Mouse (Mus musculus): ENCODE results near the gene Fam207a. TPM values are rescaled to one million over a fixed set of nuclear protein-coding genes. Genes with fewer than 3 reads are reported as not detected.

Gene Fam207a
- total RNA-seq, 1 experiment: 33.6 TPM

GRCm38 (mm10) chr10:77536727-77537126 lies 21.1 kb upstream of the Fam207a start:
- no peaks in the 10 kb centered on the region for H3K9me3 ChIP-seq (ENCODE audit: control insufficient read depth, insufficient read depth, low read depth, low read length)

GRCm38 (mm10) chr10:77532020-77532413 lies 16.4 kb upstream of the Fam207a start:
- no peak overlapping the region for H3K9ac ChIP-seq (ENCODE audit: insufficient read depth, low read depth, low read length, poor library complexity, severe bottlenecking)
- no peaks in the 10 kb centered on the region for H3K36me3 ChIP-seq (ENCODE audit: control insufficient read depth, insufficient read depth, low read length, poor library complexity, severe bottlenecking)
- no peak for DNase-seq (ENCODE audit: low read depth, low spot score)
- in situ Hi-C loops (cut with MboI; ENCODE audit: low sequenced_read_pairs in 2 of 2, unreplicated experiment in 2 of 2): no loop called here
- no peaks in the 10 kb centered on the region for H3K9me3 ChIP-seq (ENCODE audit: control insufficient read depth, insufficient read depth, low read depth, low read length)
- H3K4me3 ChIP-seq (ENCODE audit: insufficient read depth in 1 of 2, low read depth in 1 of 2, low read length in 2 of 2, poor library complexity in 1 of 2, severe bottlenecking in 1 of 2): no peak overlapping the region
- H3K4me1 ChIP-seq (ENCODE audit: control insufficient read depth in 2 of 2, insufficient read depth in 2 of 2, low read length in 2 of 2, poor library complexity in 1 of 2): no peaks in the 10 kb centered on the region
- TF ChIP-seq CHD2 (IDR thresholded peaks at IDR 0.05; ENCODE audit: low read depth, low read length) (no peak), MAFK (IDR thresholded peaks at IDR 0.05; ENCODE audit: insufficient read depth, low read depth, low read length) (no peak), ZC3H11A (IDR thresholded peaks at IDR 0.05; ENCODE audit: borderline replicate concordance, low read depth, low read length) (no peak), ZNF384 (IDR thresholded peaks at IDR 0.05; ENCODE audit: low read depth, low read length) (no peak), HCFC1 (IDR thresholded peaks at IDR 0.05; ENCODE audit: borderline replicate concordance, insufficient read depth, low read length) (no peak)
- no peak overlapping the region for H3K27ac ChIP-seq (ENCODE audit: insufficient read depth, low read depth, low read length, poor library complexity, severe bottlenecking)

More at GRCm38 (mm10) chr10:77536727-77537126, 21.1 kb upstream of the Fam207a start:
- DNase-seq (ENCODE audit: low read depth, low spot score): no peak
- H3K36me3 ChIP-seq (ENCODE audit: control insufficient read depth, insufficient read depth, low read length, poor library complexity, severe bottlenecking): no peaks in the 10 kb centered on the region
- H3K9ac ChIP-seq (ENCODE audit: insufficient read depth, low read depth, low read length, poor library complexity, severe bottlenecking): no peak overlapping the region
- H3K27ac ChIP-seq (ENCODE audit: insufficient read depth, low read depth, low read length, poor library complexity, severe bottlenecking): no peak overlapping the region
- H3K4me3 ChIP-seq (ENCODE audit: insufficient read depth in 1 of 2, low read depth in 1 of 2, low read length in 2 of 2, poor library complexity in 1 of 2, severe bottlenecking in 1 of 2): no peak overlapping the region
- no peaks in the 10 kb centered on the region for H3K4me1 ChIP-seq (ENCODE audit: control insufficient read depth in 2 of 2, insufficient read depth in 2 of 2, low read length in 2 of 2, poor library complexity in 1 of 2)
- in situ Hi-C loops (cut with MboI; ENCODE audit: low sequenced_read_pairs in 2 of 2, unreplicated experiment in 2 of 2): no loop called here
- TF ChIP-seq MAFK (IDR thresholded peaks at IDR 0.05; ENCODE audit: insufficient read depth, low read depth, low read length) (no peak), ZNF384 (IDR thresholded peaks at IDR 0.05; ENCODE audit: low read depth, low read length) (no peak), CHD2 (IDR thresholded peaks at IDR 0.05; ENCODE audit: low read depth, low read length) (no peak), ZC3H11A (IDR thresholded peaks at IDR 0.05; ENCODE audit: borderline replicate concordance, low read depth, low read length) (no peak), HCFC1 (IDR thresholded peaks at IDR 0.05; ENCODE audit: borderline replicate concordance, insufficient read depth, low read length) (no peak)

- TF ChIP-seq ZC3H11A (IDR thresholded peaks at IDR 0.05; ENCODE audit: borderline replicate concordance, low read depth, low read length) (no peak), MAFK (IDR thresholded peaks at IDR 0.05; ENCODE audit: insufficient read depth, low read depth, low read length) (no peak)
- no peak for DNase-seq (ENCODE audit: low read depth, low spot score)
- in situ Hi-C loops (cut with MboI; ENCODE audit: low sequenced_read_pairs in 2 of 2, unreplicated experiment in 2 of 2): no loop called here
Measured at GRCm38 (mm10) chr10:77531026-77532019, 15.7 kb upstream of the Fam207a start.

GRCm38 (mm10) chr10:77530140-77530539 lies 14.6 kb upstream of the Fam207a start, which contains the start of gene Itgb2:
Gene Itgb2, plus strand, starts transcription at chr10:77530252.
- in situ Hi-C loops (cut with MboI; ENCODE audit: low sequenced_read_pairs in 2 of 2, unreplicated experiment in 2 of 2): no loop called here
- Histone ChIP-seq H3K9ac (ENCODE audit: insufficient read depth, low read depth, low read length, poor library complexity, severe bottlenecking) (no peak within 1 kb of the TSS), H3K4me1 (ENCODE audit: control insufficient read depth in 2 of 2, insufficient read depth in 2 of 2, low read length in 2 of 2, poor library complexity in 1 of 2) (no peaks in the 10 kb centered on the region), H3K27ac (ENCODE audit: insufficient read depth, low read depth, low read length, poor library complexity, severe bottlenecking) (no peak within 1 kb of the TSS), H3K9me3 (ENCODE audit: control insufficient read depth, insufficient read depth, low read depth, low read length) (no peaks in the 10 kb centered on the region), H3K36me3 (ENCODE audit: control insufficient read depth, insufficient read depth, low read length, poor library complexity, severe bottlenecking) (no peaks in the 10 kb centered on the region), H3K4me3 (ENCODE audit: insufficient read depth in 1 of 2, low read depth in 1 of 2, low read length in 2 of 2, poor library complexity in 1 of 2, severe bottlenecking in 1 of 2) (no peak within 1 kb of the TSS)
- DNase-seq (ENCODE audit: low read depth, low spot score): no peak
- TF ChIP-seq MAFK (IDR thresholded peaks at IDR 0.05; ENCODE audit: insufficient read depth, low read depth, low read length) (no peak), ZNF384 (IDR thresholded peaks at IDR 0.05; ENCODE audit: low read depth, low read length) (no peak), CHD2 (IDR thresholded peaks at IDR 0.05; ENCODE audit: low read depth, low read length) (no peak), HCFC1 (IDR thresholded peaks at IDR 0.05; ENCODE audit: borderline replicate concordance, insufficient read depth, low read length) (no peak), ZC3H11A (IDR thresholded peaks at IDR 0.05; ENCODE audit: borderline replicate concordance, low read depth, low read length) (no peak)

More at GRCm38 (mm10) chr10:77531026-77532019, 15.7 kb upstream of the Fam207a start:
- H3K9me3 ChIP-seq (ENCODE audit: control insufficient read depth, insufficient read depth, low read depth, low read length): no peaks in the 10 kb centered on the region
- no peak overlapping the region for H3K9ac ChIP-seq (ENCODE audit: insufficient read depth, low read depth, low read length, poor library complexity, severe bottlenecking)
- H3K36me3 ChIP-seq (ENCODE audit: control insufficient read depth, insufficient read depth, low read length, poor library complexity, severe bottlenecking): no peaks in the 10 kb centered on the region
- H3K4me1 ChIP-seq (ENCODE audit: control insufficient read depth in 2 of 2, insufficient read depth in 2 of 2, low read length in 2 of 2, poor library complexity in 1 of 2): no peaks in the 10 kb centered on the region
- no peak overlapping the region for H3K4me3 ChIP-seq (ENCODE audit: insufficient read depth in 1 of 2, low read depth in 1 of 2, low read length in 2 of 2, poor library complexity in 1 of 2, severe bottlenecking in 1 of 2)
- no peak overlapping the region for H3K27ac ChIP-seq (ENCODE audit: insufficient read depth, low read depth, low read length, poor library complexity, severe bottlenecking)
